Mouse (Mus musculus) midbrain, embryonic 14.5 days (tissue): ENCODE data around the gene Msh2. TPM values are rescaled to one million over a fixed set of nuclear protein-coding genes. Genes with fewer than 3 reads are reported as not detected.
A peak's percentile ranks its signal among the peaks of the same experiment; 100 is the strongest.

Source experiments
- ATAC-seq: fragments of 200-750 bp; cut with Nextera tagmentation; 2 replicates; pipeline ENCODE4 v1.8.0; 2017; ENCODE audit warnings: moderate number of reproducible peaks, moderate library complexity; ENCODE audit not compliant: low FRiP score, low TSS enrichment
- DNase-seq: peaks from one replicate; pipeline ENCODE4 v3.0.0-alpha.2; 2015
- H3K27ac ChIP-seq: fragments of 300-500 bp; sonication (generic); replicated peaks from 2 replicates; pipeline ENCODE4 v1.5.1; 2014; ENCODE audit warnings: mild to moderate bottlenecking, low read depth, low read length, moderate library complexity
- H3K27me3 ChIP-seq: fragments of 300-500 bp; sonication (generic); 2 replicates; pipeline ENCODE4 v1.6.1; 2014; ENCODE audit warnings: low read length, control low read depth, mixed read lengths; ENCODE audit not compliant: control insufficient read depth, insufficient read depth
- H3K36me3 ChIP-seq: fragments of 300-500 bp; sonication (generic); 2 replicates; pipeline ENCODE4 v1.6.1; 2014; ENCODE audit warnings: low read length, control low read depth; ENCODE audit not compliant: control insufficient read depth, insufficient read depth
- H3K4me1 ChIP-seq: fragments of 300-500 bp; sonication (generic); 2 replicates; pipeline ENCODE4 v1.6.1; 2014; ENCODE audit warnings: mild to moderate bottlenecking, antibody characterized with exemption, low read length, control low read depth; ENCODE audit not compliant: control insufficient read depth, insufficient read depth
- H3K4me2 ChIP-seq: fragments of 300-500 bp; sonication (generic); 2 replicates; pipeline ENCODE4 v1.6.1; 2014; ENCODE audit warnings: mild to moderate bottlenecking, low read length, moderate library complexity
- H3K4me3 ChIP-seq: fragments of 300-500 bp; sonication (generic); replicated peaks from 2 replicates; pipeline ENCODE4 v1.5.1; 2014; ENCODE audit warnings: low read depth, low read length
- H3K9ac ChIP-seq: fragments of 300-500 bp; sonication (generic); replicated peaks from 2 replicates; pipeline ENCODE4 v1.6.1; 2014; ENCODE audit warnings: mild to moderate bottlenecking, low read length, moderate library complexity
- H3K9me3 ChIP-seq: fragments of 300-500 bp; sonication (generic); 2 replicates; pipeline ENCODE4 v1.6.1; 2016; ENCODE audit warnings: low read length, control low read depth, mixed read lengths; ENCODE audit not compliant: control insufficient read depth
- WGBS: fragments of 180-500 bp; shearing (Covaris S2); extraction: QIAGEN DNeasy Blood & Tissue Kit; methylation state at CpG from one replicate; pipeline ENCODE4 v1.1.7; 2014; 5-methylcytosine and 5-hydroxymethylcytosine counted together
- polyA plus RNA-seq: library from polyadenylated mRNA; unstranded; fragments of >200 nt; fragmentation: Nextera tagmentation; extraction: Ambion mirVana; gene quantifications from 2 replicates; pipeline ENCODE4 v1.2.1, GENCODE M21; 2014

Msh2 gene
- polyA plus RNA-seq = 41.4 and 54.4 TPM in 2 replicates

- under 1% methylated on average over 44 of the region's 44 CpGs for WGBS
- Histone ChIP-seq H3K4me1 (peaks cover 23% of the 10 kb centered on the region), H3K4me3 (peak within 1 kb of the TSS; percentile 92), H3K27me3 (no peaks in the 10 kb centered on the region), H3K27ac (peak within 1 kb of the TSS; percentile 90), H3K9ac (peak within 1 kb of the TSS; percentile 80), H3K9me3 (no peaks in the 10 kb centered on the region), H3K4me2 (peak within 1 kb of the TSS; percentile 82), H3K36me3 (no peaks in the 10 kb centered on the region)
- ATAC-seq = peak; percentile 99
- peak; percentile 100 for DNase-seq
Observed at GRCm38 (mm10) chr17:87671890-87672660, at the start of gene Msh2. TSS of gene Msh2 (plus strand) at chr17:87672330.

GRCm38 (mm10) chr17:87625510-87626086 is 46.5 kb upstream of the Msh2 start:
- ATAC-seq = no peak
- Histone ChIP-seq H3K9me3 (no peaks in the 10 kb centered on the region), H3K27ac (no peak overlapping the region), H3K9ac (no peak overlapping the region), H3K4me3 (no peak overlapping the region), H3K4me1 (no peaks in the 10 kb centered on the region), H3K36me3 (no peaks in the 10 kb centered on the region), H3K27me3 (no peaks in the 10 kb centered on the region), H3K4me2 (no peak overlapping the region)
- no peak for DNase-seq
- WGBS = 73% methylated on average over 3 of the region's 3 CpGs

GRCm38 (mm10) chr17:87628144-87628543 is 44.0 kb upstream of the Msh2 start:
- 94% methylated on average over 5 of the region's 5 CpGs for WGBS

GRCm38 (mm10) chr17:87628706-87629105 is 43.4 kb upstream of the Msh2 start:
- H3K9me3 ChIP-seq = no peaks in the 10 kb centered on the region
- no peak overlapping the region for H3K4me2 ChIP-seq
- ATAC-seq (no peak), DNase-seq (no peak)
- no peaks in the 10 kb centered on the region for H3K27me3 ChIP-seq
- no peaks in the 10 kb centered on the region for H3K4me1 ChIP-seq
- no peak overlapping the region for H3K4me3 ChIP-seq
- H3K27ac ChIP-seq = no peak overlapping the region
- no peaks in the 10 kb centered on the region for H3K36me3 ChIP-seq
- 86% methylated on average over 7 of the region's 7 CpGs for WGBS
- no peak overlapping the region for H3K9ac ChIP-seq

More at GRCm38 (mm10) chr17:87628144-87628543, 44.0 kb upstream of the Msh2 start:
- H3K36me3 ChIP-seq = no peaks in the 10 kb centered on the region
- H3K9me3 ChIP-seq = no peaks in the 10 kb centered on the region
- H3K27me3 ChIP-seq = no peaks in the 10 kb centered on the region
- no peak overlapping the region for H3K27ac ChIP-seq
- H3K4me2 ChIP-seq = no peak overlapping the region
- no peaks in the 10 kb centered on the region for H3K4me1 ChIP-seq
- no peak overlapping the region for H3K4me3 ChIP-seq
- H3K9ac ChIP-seq = no peak overlapping the region
- DNase-seq (no peak), ATAC-seq (no peak)

- DNase-seq = no peak
- peaks cover 39% of the 10 kb centered on the region for H3K27me3 ChIP-seq
- peaks cover 8% of the 10 kb centered on the region; the same call in 1 of the 2 replicates for H3K4me1 ChIP-seq
- no peak overlapping the region for H3K27ac ChIP-seq
- no peaks in the 10 kb centered on the region for H3K9me3 ChIP-seq
- peak overlapping the region; percentile 48 for H3K4me3 ChIP-seq
- 2% methylated on average over 22 of the region's 22 CpGs for WGBS
- no peak for ATAC-seq
- H3K9ac ChIP-seq = peak overlapping the region; percentile 45; the same call in 1 of the 2 replicates
- peak overlapping the region; percentile 75 for H3K4me2 ChIP-seq
- no peaks in the 10 kb centered on the region for H3K36me3 ChIP-seq
Observed at GRCm38 (mm10) chr17:87637056-87637389, 35.1 kb upstream of the Msh2 start.

GRCm38 (mm10) chr17:87639242-87639641 is 32.9 kb upstream of the Msh2 start:
- no peak overlapping the region for H3K9ac ChIP-seq
- peaks cover 39% of the 10 kb centered on the region for H3K27me3 ChIP-seq
- ATAC-seq (no peak), DNase-seq (no peak)
- no peaks in the 10 kb centered on the region for H3K9me3 ChIP-seq
- no peak overlapping the region for H3K4me2 ChIP-seq
- no peak overlapping the region for H3K4me3 ChIP-seq
- 85% methylated on average over 5 of the region's 5 CpGs for WGBS
- peaks cover 8% of the 10 kb centered on the region; the same call in 1 of the 2 replicates for H3K4me1 ChIP-seq
- H3K27ac ChIP-seq = no peak overlapping the region
- H3K36me3 ChIP-seq = no peaks in the 10 kb centered on the region

- no peak overlapping the region for H3K27ac ChIP-seq
- H3K4me1 ChIP-seq = peaks cover 8% of the 10 kb centered on the region; the same call in 1 of the 2 replicates
- WGBS = 96% methylated on average over 27 of the region's 27 CpGs
- H3K27me3 ChIP-seq = peaks cover 30% of the 10 kb centered on the region
- DNase-seq (no peak), ATAC-seq (no peak)
- H3K9me3 ChIP-seq = no peaks in the 10 kb centered on the region
- no peak overlapping the region for H3K4me2 ChIP-seq
- H3K9ac ChIP-seq = no peak overlapping the region
- no peak overlapping the region for H3K4me3 ChIP-seq
- no peaks in the 10 kb centered on the region for H3K36me3 ChIP-seq
Observed at GRCm38 (mm10) chr17:87640272-87640671, 31.9 kb upstream of the Msh2 start.

- peaks cover 22% of the 10 kb centered on the region for H3K27me3 ChIP-seq
- 86% methylated on average over 12 of the region's 12 CpGs for WGBS
- H3K4me1 ChIP-seq = peaks cover 3% of the 10 kb centered on the region; the same call in 1 of the 2 replicates
- H3K4me2 ChIP-seq = no peak overlapping the region
- no peak overlapping the region for H3K9ac ChIP-seq
- DNase-seq = no peak
- ATAC-seq = no peak
- H3K9me3 ChIP-seq = no peaks in the 10 kb centered on the region
- no peak overlapping the region for H3K27ac ChIP-seq
- no peaks in the 10 kb centered on the region for H3K36me3 ChIP-seq
- H3K4me3 ChIP-seq = no peak overlapping the region
Observed at GRCm38 (mm10) chr17:87641006-87641405, 31.1 kb upstream of the Msh2 start.

GRCm38 (mm10) chr17:87642744-87643143 is 29.4 kb upstream of the Msh2 start:
- no peak overlapping the region for H3K4me2 ChIP-seq
- no peak overlapping the region for H3K9ac ChIP-seq
- H3K27me3 ChIP-seq = peaks cover 9% of the 10 kb centered on the region
- H3K4me1 ChIP-seq = no peaks in the 10 kb centered on the region
- 88% methylated on average over 8 of the region's 8 CpGs for WGBS
- DNase-seq (no peak), ATAC-seq (no peak)
- no peaks in the 10 kb centered on the region for H3K36me3 ChIP-seq
- H3K27ac ChIP-seq = no peak overlapping the region
- H3K9me3 ChIP-seq = no peaks in the 10 kb centered on the region
- H3K4me3 ChIP-seq = no peak overlapping the region
